Mouse (Mus musculus): Measurements from ENCODE around the gene Gm29289. TPM values are rescaled to one million over a fixed set of nuclear protein-coding genes. Genes with fewer than 3 reads are reported as not detected.

The Gm29289 gene
- polyA plus RNA-seq (2012; rRNA removed), result not detected in 2 replicates

GRCm38 (mm10) chrY:2932282-2932681 is at the start of gene Gm29289:
Gene Gm29289 (plus strand): TSS chrY:2932582.

DNA sequence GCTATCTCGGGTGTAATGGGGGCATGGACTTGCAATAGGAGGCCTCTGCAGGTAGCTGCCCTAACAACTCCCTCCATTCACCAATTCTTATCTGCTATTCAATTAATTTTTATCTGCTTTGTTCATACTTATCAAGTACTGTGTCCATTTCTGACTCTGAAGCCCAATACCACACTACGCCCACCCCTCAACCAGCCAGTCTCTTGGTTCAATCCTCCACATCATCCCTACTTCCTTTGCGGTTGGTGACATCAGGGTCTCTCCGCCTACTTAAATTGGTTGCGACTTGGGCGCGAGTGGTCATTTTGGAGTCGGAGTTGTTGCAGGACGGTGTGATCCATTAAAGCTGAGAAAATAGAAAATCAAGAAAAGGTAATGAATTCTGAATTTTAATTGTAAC is 31.7 kb upstream of the Gm29289 start, which contains the start of gene Gm10352:
Gene Gm10352 (plus strand): TSS at position 301 of the 400 bp plus-strand sequence.

Other genes starting within 250 kb of the Gm29289 start
- gene H2al2b, start 211.9 kb upstream of the Gm29289 start, polyA plus RNA-seq (2012; rRNA removed), result not detected in 2 replicates
- gene Gm4064, start 136.4 kb upstream of the Gm29289 start, polyA plus RNA-seq (2012; rRNA removed), result 0.11 TPM in 1 of 2 replicates, not detected in the other
- 0.02 TPM in 1 of 2 replicates, not detected in the other for gene Rbmy, start 101.9 kb upstream of the Gm29289 start, polyA plus RNA-seq (2012; rRNA removed)
- not detected in 2 replicates for gene Gm10256, start 101.9 kb upstream of the Gm29289 start, polyA plus RNA-seq (2012; rRNA removed)
- 0.07 TPM in 1 of 2 replicates, not detected in the other for gene Gm10352, start 31.6 kb upstream of the Gm29289 start, polyA plus RNA-seq (2012; rRNA removed)

Data from central nervous system, embryonic 11.5 days (tissue).